Mouse (Mus musculus): Measurements from ENCODE around the gene Itpr1.

Gene Itpr1

GRCm38 (mm10) chr6:108213481-108214293 is 791 bp downstream of the Itpr1 start:
- CTCF ChIA-PET = interaction anchor here (0.5 kb wide), 2 partner anchors 16 to 52 kb away, joined by 5 to 6 read pairs; no protein-coding TSS in a partner anchor

GRCm38 (mm10) chr6:108214294-108214925 is 1.5 kb downstream of the Itpr1 start:
- CTCF ChIA-PET = interaction anchor here (0.5 kb wide), 1 partner anchor 51 kb away, joined by 5 read pairs; no protein-coding TSS in a partner anchor

- CTCF ChIA-PET = no interaction called here
Measured at GRCm38 (mm10) chr6:108216091-108216490, 3.2 kb downstream of the Itpr1 start.

- CTCF ChIA-PET = no interaction called here
Measured at GRCm38 (mm10) chr6:108216832-108217231, 3.9 kb downstream of the Itpr1 start.

- CTCF ChIA-PET = no interaction called here
Measured at GRCm38 (mm10) chr6:108217987-108218386, 5.1 kb downstream of the Itpr1 start.

- CTCF ChIA-PET = interaction anchor here (0.6 kb wide), 1 partner anchor 420 kb away, joined by 5 read pairs; no protein-coding TSS in a partner anchor
Measured at GRCm38 (mm10) chr6:108222435-108222834, 9.5 kb downstream of the Itpr1 start.

- CTCF ChIA-PET = interaction anchor here (0.6 kb wide), 1 partner anchor 419 kb away, joined by 5 read pairs; no protein-coding TSS in a partner anchor
Measured at GRCm38 (mm10) chr6:108222875-108223274, 10.0 kb downstream of the Itpr1 start.

- CTCF ChIA-PET = no interaction called here
Measured at GRCm38 (mm10) chr6:108224361-108224760, 11.5 kb downstream of the Itpr1 start.

GRCm38 (mm10) chr6:108225027-108225426 is 12.1 kb downstream of the Itpr1 start:
- CTCF ChIA-PET = no interaction called here

- CTCF ChIA-PET = no interaction called here
Measured at GRCm38 (mm10) chr6:108226230-108226629, 13.3 kb downstream of the Itpr1 start.

GRCm38 (mm10) chr6:108227461-108227860 is 14.6 kb downstream of the Itpr1 start:
- CTCF ChIA-PET = no interaction called here

GRCm38 (mm10) chr6:108228048-108228447 is 15.2 kb downstream of the Itpr1 start:
- CTCF ChIA-PET = no interaction called here

- CTCF ChIA-PET = interaction anchor here (0.6 kb wide), 1 partner anchor 644 kb away, joined by 4 read pairs; no protein-coding TSS in a partner anchor
Measured at GRCm38 (mm10) chr6:108228601-108229000, 15.7 kb downstream of the Itpr1 start.

- CTCF ChIA-PET = no interaction called here
Measured at GRCm38 (mm10) chr6:108230608-108231007, 17.7 kb downstream of the Itpr1 start.

GRCm38 (mm10) chr6:108231892-108232710 is 19.2 kb downstream of the Itpr1 start:
- CTCF ChIA-PET = no interaction called here

GRCm38 (mm10) chr6:108233070-108233469 is 20.2 kb downstream of the Itpr1 start:
- CTCF ChIA-PET = no interaction called here

GRCm38 (mm10) chr6:108234536-108234935 is 21.6 kb downstream of the Itpr1 start:
- CTCF ChIA-PET = no interaction called here

- CTCF ChIA-PET = no interaction called here
Measured at GRCm38 (mm10) chr6:108235680-108236123, 22.8 kb downstream of the Itpr1 start.

- CTCF ChIA-PET = no interaction called here
Measured at GRCm38 (mm10) chr6:108236411-108236921, 23.6 kb downstream of the Itpr1 start.

- CTCF ChIA-PET = no interaction called here
Measured at GRCm38 (mm10) chr6:108236996-108237395, 24.1 kb downstream of the Itpr1 start.

- CTCF ChIA-PET = no interaction called here
Measured at GRCm38 (mm10) chr6:108237585-108237984, 24.7 kb downstream of the Itpr1 start.

- CTCF ChIA-PET = interaction anchor here (1.1 kb wide), 1 partner anchor 14 kb away, joined by 8 read pairs; no protein-coding TSS in a partner anchor
Measured at GRCm38 (mm10) chr6:108238011-108238410, 25.1 kb downstream of the Itpr1 start.

All from spleen, embryonic (tissue).